Mouse (Mus musculus): Measurements from ENCODE around the gene 1700001P01Rik.

Gene 1700001P01Rik

GRCm38 (mm10) chr11:97775808-97776496 is at the start of gene 1700001P01Rik:
Gene 1700001P01Rik (minus strand): TSS chr11:97775918.
- no peak for DNase-seq (ENCODE audit: low spot score)

GRCm38 (mm10) chr11:97825295-97825694 is 49.6 kb upstream of the 1700001P01Rik start:
- DNase-seq (ENCODE audit: low spot score): no peak

- no peak for DNase-seq (ENCODE audit: low spot score)
Measured at GRCm38 (mm10) chr11:97824895-97825294, 49.2 kb upstream of the 1700001P01Rik start.

GRCm38 (mm10) chr11:97824168-97824567 is 48.5 kb upstream of the 1700001P01Rik start:
- DNase-seq (ENCODE audit: low spot score): no peak

GRCm38 (mm10) chr11:97822840-97823603 is 47.3 kb upstream of the 1700001P01Rik start:
- DNase-seq (ENCODE audit: low spot score): peak; percentile 70

- no peak for DNase-seq (ENCODE audit: low spot score)
Measured at GRCm38 (mm10) chr11:97821401-97822064, 45.8 kb upstream of the 1700001P01Rik start.

GRCm38 (mm10) chr11:97820840-97821239 is 45.1 kb upstream of the 1700001P01Rik start:
- peak; percentile 65 for DNase-seq (ENCODE audit: low spot score)

- DNase-seq (ENCODE audit: low spot score): no peak
Measured at GRCm38 (mm10) chr11:97819923-97820322, 44.2 kb upstream of the 1700001P01Rik start.

GRCm38 (mm10) chr11:97819102-97819501 is 43.4 kb upstream of the 1700001P01Rik start:
- no peak for DNase-seq (ENCODE audit: low spot score)

- DNase-seq (ENCODE audit: low spot score): no peak
Measured at GRCm38 (mm10) chr11:97818571-97818970, 42.9 kb upstream of the 1700001P01Rik start.

GRCm38 (mm10) chr11:97818003-97818402 is 42.3 kb upstream of the 1700001P01Rik start:
- no peak for DNase-seq (ENCODE audit: low spot score)

- peak; percentile 69 for DNase-seq (ENCODE audit: low spot score)
Measured at GRCm38 (mm10) chr11:97817379-97817778, 41.7 kb upstream of the 1700001P01Rik start.

GRCm38 (mm10) chr11:97816916-97817315 is 41.2 kb upstream of the 1700001P01Rik start:
- peak; percentile 63 for DNase-seq (ENCODE audit: low spot score)

- DNase-seq (ENCODE audit: low spot score): no peak
Measured at GRCm38 (mm10) chr11:97816176-97816575, 40.5 kb upstream of the 1700001P01Rik start.

GRCm38 (mm10) chr11:97815736-97816135 is 40.0 kb upstream of the 1700001P01Rik start:
- DNase-seq (ENCODE audit: low spot score): no peak

- DNase-seq (ENCODE audit: low spot score): peak; percentile 42
Measured at GRCm38 (mm10) chr11:97813746-97814515, 38.2 kb upstream of the 1700001P01Rik start.

- no peak for DNase-seq (ENCODE audit: low spot score)
Measured at GRCm38 (mm10) chr11:97813085-97813484, 37.4 kb upstream of the 1700001P01Rik start.

GRCm38 (mm10) chr11:97812491-97812921 is 36.8 kb upstream of the 1700001P01Rik start:
- DNase-seq (ENCODE audit: low spot score): peak; percentile 66

GRCm38 (mm10) chr11:97811569-97812362 is 36.0 kb upstream of the 1700001P01Rik start:
- peak; percentile 90 for DNase-seq (ENCODE audit: low spot score)

GRCm38 (mm10) chr11:97810970-97811369 is 35.3 kb upstream of the 1700001P01Rik start:
- no peak for DNase-seq (ENCODE audit: low spot score)

- DNase-seq (ENCODE audit: low spot score): no peak
Measured at GRCm38 (mm10) chr11:97810356-97810755, 34.6 kb upstream of the 1700001P01Rik start.
